Mouse (Mus musculus): ENCODE measurements at regions not wholly inside any gene's neighbourhood (a gene's known extent, or its start where the extent isn't known, plus 50 kb on each side); places are given as distances from the start of the nearest gene placed in this dataset.
A peak's percentile ranks its signal among the peaks of the same experiment; 100 is the strongest.

DNA sequence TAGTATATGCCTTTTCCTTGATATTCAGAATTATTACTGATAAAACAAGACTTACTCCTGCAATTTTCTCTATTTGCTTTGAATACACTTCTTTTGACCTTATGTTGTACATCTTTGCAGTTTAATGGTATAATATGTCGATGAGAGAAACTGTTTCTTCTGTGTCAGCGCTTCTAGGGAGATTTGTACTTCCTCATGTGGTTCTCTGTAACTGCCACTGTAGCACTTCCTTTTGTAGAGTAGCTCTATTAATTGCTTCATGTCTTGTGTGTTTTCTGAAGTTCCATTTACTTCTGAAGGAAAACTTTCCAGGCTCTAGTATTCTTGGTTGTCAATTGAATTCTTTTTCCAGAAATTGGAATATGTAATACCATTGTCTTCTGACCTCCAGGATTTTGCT, 323.2 kb downstream of the Ptprc start:
- Histone ChIP-seq H3K27me3 (no peaks in the 10 kb centered on the region), H3K9ac (no peak overlapping the region), H3K9me3 (no peaks in the 10 kb centered on the region), H3K36me3 (no peaks in the 10 kb centered on the region), H3K27ac (no peak overlapping the region), H3K4me3 (no peak overlapping the region), H3K4me2 (replicated peaks) (no peak overlapping the region), H3K4me1 (no peaks in the 10 kb centered on the region)
- no peak for ATAC-seq (ENCODE audit: insufficient number of reproducible peaks, insufficient read depth, low FRiP score, low TSS enrichment)
- 82% methylated on average over 2 of the region's 2 CpGs for WGBS

DNA sequence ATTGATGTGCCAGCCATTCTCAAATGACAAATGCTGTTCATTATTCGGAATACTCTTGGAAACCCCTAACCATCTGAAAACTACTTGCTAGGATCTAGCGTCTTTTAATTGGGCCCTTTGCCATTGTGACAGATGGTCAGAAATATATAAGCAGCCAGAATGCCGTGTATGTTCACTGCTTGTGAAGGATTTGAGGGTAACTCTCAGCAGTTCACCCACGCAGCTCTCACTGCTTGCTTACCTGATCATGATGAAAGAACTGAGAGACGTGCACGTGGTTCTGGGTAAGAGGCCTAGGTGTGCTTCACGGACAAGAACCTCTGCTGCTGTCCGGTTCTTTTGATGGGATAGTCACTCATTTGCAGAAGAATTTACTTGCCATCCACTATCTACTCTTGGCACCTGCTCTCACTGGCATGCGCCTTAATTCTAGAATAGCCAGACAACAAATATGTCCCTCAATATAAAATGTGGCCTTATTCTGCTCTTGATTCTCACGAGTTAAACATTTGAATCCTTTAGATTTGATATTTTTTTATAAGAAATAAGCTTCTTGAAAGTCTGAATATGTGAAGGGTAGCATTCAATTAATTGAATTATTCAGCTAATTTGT, 328.1 kb downstream of the Ptprc start:
- no peaks in the 10 kb centered on the region for H3K27me3 ChIP-seq
- H3K27ac ChIP-seq: no peak overlapping the region
- no peaks in the 10 kb centered on the region for H3K36me3 ChIP-seq
- no peak overlapping the region for H3K4me2 ChIP-seq (replicated peaks)
- H3K9me3 ChIP-seq: no peaks in the 10 kb centered on the region
- no peak overlapping the region for H3K4me3 ChIP-seq
- 87% methylated on average over 10 of the region's 10 CpGs for WGBS
- no peak for ATAC-seq (ENCODE audit: insufficient number of reproducible peaks, insufficient read depth, low FRiP score, low TSS enrichment)
- H3K9ac ChIP-seq: no peak overlapping the region
- no peaks in the 10 kb centered on the region for H3K4me1 ChIP-seq

DNA sequence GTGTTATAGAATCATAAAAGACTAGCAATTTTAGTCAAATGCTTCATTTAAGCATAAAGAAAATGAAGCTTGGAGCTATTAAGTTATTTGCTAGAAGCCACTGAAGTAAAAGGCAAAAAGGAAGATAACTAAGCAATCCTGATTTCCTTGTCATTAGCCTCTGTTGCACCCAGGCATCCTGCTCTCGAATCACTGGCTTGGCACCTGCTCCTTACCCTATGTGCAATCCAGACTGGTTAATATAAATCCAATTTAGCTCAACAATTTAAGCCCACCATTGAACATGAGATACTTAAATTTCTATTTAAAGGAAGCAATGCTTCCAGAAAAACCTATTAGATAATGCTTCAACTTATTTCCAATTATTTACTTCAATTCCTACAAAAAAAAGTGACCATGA, 328.7 kb downstream of the Ptprc start:
- Histone ChIP-seq H3K27ac (no peak overlapping the region), H3K4me1 (no peaks in the 10 kb centered on the region), H3K4me3 (no peak overlapping the region), H3K9me3 (no peaks in the 10 kb centered on the region), H3K4me2 (replicated peaks) (no peak overlapping the region), H3K36me3 (no peaks in the 10 kb centered on the region), H3K27me3 (no peaks in the 10 kb centered on the region), H3K9ac (no peak overlapping the region)
- 79% methylated on average over 1 of the region's 1 CpGs for WGBS
- ATAC-seq (ENCODE audit: insufficient number of reproducible peaks, insufficient read depth, low FRiP score, low TSS enrichment): no peak

DNA sequence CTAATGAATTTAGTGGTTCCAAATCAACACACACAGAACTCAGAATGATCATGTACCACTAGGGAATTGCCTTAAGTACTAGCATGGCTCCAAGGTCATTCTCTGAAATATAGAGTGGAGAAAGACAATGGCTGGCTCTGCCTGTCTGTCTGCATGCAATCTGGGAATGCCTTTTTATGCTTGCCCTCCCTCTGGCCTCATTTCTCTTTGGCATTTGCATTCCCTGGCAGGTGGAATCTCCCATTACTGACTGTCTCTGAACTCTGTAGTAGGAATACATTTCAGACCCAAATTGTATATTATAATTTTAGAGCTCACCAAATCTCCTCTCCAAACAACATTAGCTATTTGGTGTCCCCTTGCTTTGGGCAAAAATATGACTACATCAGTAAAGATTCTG, 335.0 kb downstream of the Ptprc start:
- no peak for ATAC-seq (ENCODE audit: insufficient number of reproducible peaks, insufficient read depth, low FRiP score, low TSS enrichment)
- H3K4me2 ChIP-seq (replicated peaks): no peak overlapping the region

DNA sequence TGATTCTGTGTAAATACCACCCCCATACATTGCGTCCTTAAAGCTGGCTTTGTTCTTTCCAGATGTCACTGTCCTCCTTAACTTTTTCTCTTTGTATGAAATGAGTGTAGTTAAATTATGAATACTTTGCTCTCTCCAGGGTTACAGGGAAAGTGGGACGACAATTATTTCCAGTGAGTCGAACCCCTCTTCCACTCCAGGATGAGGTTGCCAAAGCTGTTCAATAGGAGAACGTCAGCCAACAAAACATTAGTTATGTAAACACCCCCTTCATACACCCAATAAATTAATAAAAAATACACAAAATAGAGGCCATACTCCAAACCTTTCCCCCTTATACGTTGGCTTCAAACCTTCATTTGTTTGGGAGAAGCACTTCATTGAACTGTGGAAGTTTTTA, 335.8 kb downstream of the Ptprc start:
- 58% methylated on average over 5 of the region's 5 CpGs for WGBS
- no peaks in the 10 kb centered on the region for H3K27me3 ChIP-seq
- H3K9ac ChIP-seq: no peak overlapping the region
- H3K36me3 ChIP-seq: no peaks in the 10 kb centered on the region
- ATAC-seq (ENCODE audit: insufficient number of reproducible peaks, insufficient read depth, low FRiP score, low TSS enrichment): no peak
- H3K9me3 ChIP-seq: no peaks in the 10 kb centered on the region
- no peak overlapping the region for H3K27ac ChIP-seq
- no peaks in the 10 kb centered on the region for H3K4me1 ChIP-seq
- H3K4me3 ChIP-seq: no peak overlapping the region
- H3K4me2 ChIP-seq (replicated peaks): no peak overlapping the region

More for the DNA sequence above, 335.0 kb downstream of the Ptprc start:
- no peak overlapping the region for H3K4me3 ChIP-seq
- H3K9ac ChIP-seq: no peak overlapping the region
- no peaks in the 10 kb centered on the region for H3K27me3 ChIP-seq
- H3K27ac ChIP-seq: no peak overlapping the region
- H3K4me1 ChIP-seq: no peaks in the 10 kb centered on the region
- no peaks in the 10 kb centered on the region for H3K36me3 ChIP-seq
- no peaks in the 10 kb centered on the region for H3K9me3 ChIP-seq

DNA sequence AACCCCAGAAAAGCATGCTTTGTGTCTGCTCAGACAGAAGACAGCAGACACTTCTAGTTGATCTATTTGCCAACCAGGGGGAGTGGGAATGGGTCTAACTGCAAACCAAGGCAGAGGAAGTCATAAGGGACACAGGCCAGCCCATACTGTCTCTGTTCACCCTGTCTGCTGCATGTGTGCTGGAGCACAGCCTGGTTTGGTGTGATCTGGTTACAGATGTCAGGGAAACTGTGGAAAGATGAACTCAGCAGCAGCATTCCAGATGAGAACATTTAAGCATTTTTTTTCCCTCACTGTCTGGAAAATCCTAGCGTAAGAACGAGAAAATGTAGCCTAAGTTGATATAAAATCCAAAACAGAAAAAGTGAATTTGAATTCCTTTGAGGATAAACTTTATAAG, 336.2 kb downstream of the Ptprc start:
- no peaks in the 10 kb centered on the region for H3K27me3 ChIP-seq
- H3K4me1 ChIP-seq: no peaks in the 10 kb centered on the region
- H3K36me3 ChIP-seq: no peaks in the 10 kb centered on the region
- H3K9me3 ChIP-seq: no peaks in the 10 kb centered on the region
- no peak overlapping the region for H3K9ac ChIP-seq
- H3K4me3 ChIP-seq: no peak overlapping the region
- no peak overlapping the region for H3K4me2 ChIP-seq (replicated peaks)
- WGBS: 47% methylated on average over 2 of the region's 2 CpGs
- peak overlapping the region; percentile 30; the same call in 1 of the 2 replicates for H3K27ac ChIP-seq
- no peak for ATAC-seq (ENCODE audit: insufficient number of reproducible peaks, insufficient read depth, low FRiP score, low TSS enrichment)

DNA sequence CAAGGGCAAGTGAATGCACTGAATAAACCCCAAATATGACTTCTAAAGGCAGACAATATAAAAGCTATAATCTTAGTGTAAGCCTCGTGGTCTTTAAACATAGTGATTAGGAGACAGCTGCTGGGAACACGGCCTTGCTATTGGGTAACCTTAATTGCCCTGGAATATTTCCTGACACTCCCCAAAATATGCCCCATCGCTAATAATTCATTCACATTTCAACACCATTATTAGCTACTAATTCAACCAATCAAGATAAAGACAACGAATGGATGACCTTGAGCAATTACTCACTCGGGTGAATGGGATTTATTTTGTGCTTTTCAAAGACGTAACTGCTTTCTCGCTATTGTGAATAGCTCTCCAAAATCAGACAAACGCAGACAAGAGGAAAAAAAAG, 337.2 kb downstream of the Ptprc start:
- WGBS: 68% methylated on average over 8 of the region's 8 CpGs
- no peak for ATAC-seq (ENCODE audit: insufficient number of reproducible peaks, insufficient read depth, low FRiP score, low TSS enrichment)
- H3K9me3 ChIP-seq: no peaks in the 10 kb centered on the region

DNA sequence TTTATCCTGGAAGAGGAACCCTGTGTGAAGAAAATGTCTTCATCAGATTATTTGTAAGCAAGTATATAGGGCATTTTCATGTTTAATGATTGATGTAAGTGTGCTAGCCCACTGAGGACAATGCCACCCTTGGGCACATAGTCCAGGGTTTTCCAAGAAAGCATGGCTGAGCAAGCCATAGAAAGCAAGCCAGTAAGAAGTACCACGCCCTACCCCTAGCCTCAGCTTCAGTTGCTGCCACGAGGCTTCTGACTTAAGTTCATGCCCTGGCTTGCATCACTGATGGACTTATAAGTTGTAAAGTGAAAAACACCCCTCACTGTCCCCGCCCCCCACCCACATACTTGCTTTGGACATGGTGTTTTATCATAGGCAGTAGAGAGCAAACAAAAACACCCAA, 342.0 kb downstream of the Ptprc start:
- Histone ChIP-seq H3K27me3 (no peaks in the 10 kb centered on the region), H3K27ac (no peak overlapping the region), H3K36me3 (no peaks in the 10 kb centered on the region), H3K4me3 (no peak overlapping the region), H3K9ac (no peak overlapping the region), H3K9me3 (no peaks in the 10 kb centered on the region), H3K4me1 (no peaks in the 10 kb centered on the region), H3K4me2 (replicated peaks) (no peak overlapping the region)
- 77% methylated on average over 3 of the region's 3 CpGs for WGBS
- no peak for ATAC-seq (ENCODE audit: insufficient number of reproducible peaks, insufficient read depth, low FRiP score, low TSS enrichment)

More for the DNA sequence above, 337.2 kb downstream of the Ptprc start:
- no peak overlapping the region for H3K4me3 ChIP-seq
- H3K4me2 ChIP-seq (replicated peaks): no peak overlapping the region
- H3K27ac ChIP-seq: no peak overlapping the region
- no peaks in the 10 kb centered on the region for H3K4me1 ChIP-seq
- H3K27me3 ChIP-seq: no peaks in the 10 kb centered on the region
- H3K36me3 ChIP-seq: no peaks in the 10 kb centered on the region
- H3K9ac ChIP-seq: no peak overlapping the region

DNA sequence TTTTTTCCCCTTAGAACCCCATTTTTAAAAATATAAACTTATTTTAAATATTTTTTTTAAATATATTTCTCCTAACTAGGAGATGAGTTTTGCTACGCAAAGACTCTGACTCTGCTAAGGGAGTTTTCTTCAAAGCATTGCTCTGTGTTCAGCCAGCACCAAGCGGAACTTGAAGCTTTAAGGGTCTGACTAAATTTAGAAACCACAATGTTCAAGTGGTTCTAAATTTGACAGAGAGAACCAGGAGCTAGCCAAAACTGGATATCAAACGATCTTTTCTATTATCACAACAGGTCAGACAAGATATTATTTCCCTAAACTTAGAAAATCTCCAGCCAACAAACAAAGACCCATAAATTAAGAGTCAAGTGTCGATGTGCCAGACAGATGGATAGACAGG, 344.2 kb downstream of the Ptprc start:
- H3K9me3 ChIP-seq: no peaks in the 10 kb centered on the region
- no peak overlapping the region for H3K27ac ChIP-seq
- WGBS: 74% methylated on average over 4 of the region's 4 CpGs
- H3K4me3 ChIP-seq: no peak overlapping the region
- no peaks in the 10 kb centered on the region for H3K36me3 ChIP-seq
- H3K4me2 ChIP-seq (replicated peaks): no peak overlapping the region
- ATAC-seq (ENCODE audit: insufficient number of reproducible peaks, insufficient read depth, low FRiP score, low TSS enrichment): no peak
- H3K9ac ChIP-seq: no peak overlapping the region
- no peaks in the 10 kb centered on the region for H3K27me3 ChIP-seq
- no peaks in the 10 kb centered on the region for H3K4me1 ChIP-seq

DNA sequence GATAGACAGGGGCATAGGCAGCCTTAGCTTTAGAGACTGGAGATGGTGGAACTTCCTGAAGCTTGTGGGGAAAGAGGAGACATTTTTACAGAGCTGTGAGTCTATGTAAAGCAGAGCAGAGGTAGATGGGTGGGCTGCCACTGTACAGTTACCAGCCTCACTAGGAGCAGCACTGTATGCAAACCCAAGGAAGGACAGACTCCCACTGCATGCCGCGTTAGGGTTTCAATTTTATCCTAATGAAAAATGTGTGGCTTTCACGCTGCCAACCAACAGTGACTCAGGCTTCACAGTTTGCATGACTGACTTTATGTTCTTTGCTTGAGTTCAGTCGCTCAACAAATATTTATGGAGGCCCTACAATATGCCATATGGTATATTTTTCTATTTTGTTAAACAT, 348.1 kb downstream of the Ptprc start:
- 84% methylated on average over 4 of the region's 4 CpGs for WGBS
- Histone ChIP-seq H3K4me1 (no peaks in the 10 kb centered on the region), H3K9ac (no peak overlapping the region), H3K4me2 (replicated peaks) (no peak overlapping the region), H3K9me3 (no peaks in the 10 kb centered on the region), H3K4me3 (no peak overlapping the region), H3K36me3 (no peaks in the 10 kb centered on the region), H3K27ac (no peak overlapping the region), H3K27me3 (no peaks in the 10 kb centered on the region)
- no peak for ATAC-seq (ENCODE audit: insufficient number of reproducible peaks, insufficient read depth, low FRiP score, low TSS enrichment)

DNA sequence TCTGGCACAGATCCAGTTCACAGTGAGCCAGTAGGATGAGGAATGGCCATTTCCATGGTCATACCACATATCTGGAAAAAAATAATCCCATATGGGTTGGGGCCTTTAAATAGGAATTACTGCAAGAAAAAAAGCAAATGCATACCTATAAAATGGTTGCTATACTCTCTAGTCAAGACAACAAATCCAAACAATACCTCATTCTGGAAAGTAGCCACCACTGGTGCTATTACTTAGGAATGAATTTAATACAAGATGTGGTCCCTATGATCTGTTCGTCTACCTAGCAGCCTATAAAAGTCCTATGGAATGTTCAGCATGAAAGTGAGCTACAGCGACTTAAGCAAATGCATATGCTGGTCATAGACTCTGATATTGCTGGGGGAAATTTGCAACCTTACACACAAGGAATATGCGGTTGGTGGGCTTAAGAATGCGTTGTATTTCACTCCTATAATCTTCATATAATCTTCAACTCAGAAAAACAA, 360.1 kb downstream of the Ptprc start:
- no peak overlapping the region for H3K4me2 ChIP-seq (replicated peaks)
- no peak for ATAC-seq (ENCODE audit: insufficient number of reproducible peaks, insufficient read depth, low FRiP score, low TSS enrichment)
- no peaks in the 10 kb centered on the region for H3K36me3 ChIP-seq
- 79% methylated on average over 4 of the region's 4 CpGs for WGBS
- H3K4me1 ChIP-seq: no peaks in the 10 kb centered on the region
- H3K27ac ChIP-seq: no peak overlapping the region
- no peak overlapping the region for H3K4me3 ChIP-seq
- no peaks in the 10 kb centered on the region for H3K27me3 ChIP-seq
- H3K9me3 ChIP-seq: no peaks in the 10 kb centered on the region
- no peak overlapping the region for H3K9ac ChIP-seq

DNA sequence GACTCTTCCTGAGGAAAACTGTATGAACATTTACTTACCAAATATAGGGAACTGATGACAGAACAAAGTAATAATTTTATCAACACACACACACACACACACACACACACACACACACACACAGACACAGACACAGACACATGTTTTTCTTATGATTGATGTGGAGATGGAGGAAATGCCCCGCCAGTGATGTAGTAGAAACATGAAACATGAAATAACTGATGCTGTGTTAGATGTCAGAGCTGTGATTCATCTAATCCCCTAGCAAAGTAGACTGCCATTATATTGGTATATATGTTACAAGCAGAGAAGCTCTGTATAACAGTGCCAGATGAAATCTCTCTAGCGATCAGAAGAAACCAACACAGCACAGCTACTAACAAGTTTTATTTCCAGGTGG, 361.0 kb downstream of the Ptprc start:
- no peaks in the 10 kb centered on the region for H3K4me1 ChIP-seq
- 86% methylated on average over 2 of the region's 2 CpGs for whole genome bisulfite sequencing
- no peak overlapping the region for H3K27ac ChIP-seq
- no peak for ATAC-seq (ENCODE audit: insufficient number of reproducible peaks, insufficient read depth, low FRiP score, low TSS enrichment)
- no peak overlapping the region for H3K4me3 ChIP-seq
- no peaks in the 10 kb centered on the region for H3K9me3 ChIP-seq
- no peaks in the 10 kb centered on the region for H3K36me3 ChIP-seq
- no peaks in the 10 kb centered on the region for H3K27me3 ChIP-seq
- H3K4me2 ChIP-seq (replicated peaks): no peak overlapping the region
- no peak overlapping the region for H3K9ac ChIP-seq

DNA sequence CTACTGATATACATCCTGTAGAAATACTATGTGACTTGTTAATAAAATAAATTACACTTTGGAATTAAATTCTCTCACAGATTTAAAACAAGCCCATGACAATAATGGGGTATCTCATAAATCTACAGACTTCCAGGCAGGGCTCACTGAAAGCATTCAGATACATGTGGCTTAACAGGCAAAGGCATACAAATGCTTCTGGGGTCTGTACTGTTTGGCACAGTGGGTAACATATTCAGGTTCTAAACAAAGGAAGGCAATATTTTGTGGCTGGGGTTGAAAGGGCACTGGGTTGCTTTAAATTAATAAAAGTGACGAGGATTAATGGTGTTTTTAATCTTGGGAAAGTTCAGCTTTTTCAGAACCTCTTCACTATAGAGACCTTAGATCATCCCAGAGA, 361.8 kb downstream of the Ptprc start:
- Histone ChIP-seq H3K4me1 (no peaks in the 10 kb centered on the region), H3K36me3 (no peaks in the 10 kb centered on the region), H3K27me3 (no peaks in the 10 kb centered on the region), H3K4me3 (no peak overlapping the region), H3K9me3 (no peaks in the 10 kb centered on the region), H3K27ac (no peak overlapping the region), H3K4me2 (replicated peaks) (no peak overlapping the region), H3K9ac (no peak overlapping the region)
- WGBS: 64% methylated on average over 1 of the region's 1 CpGs
- no peak for ATAC-seq (ENCODE audit: insufficient number of reproducible peaks, insufficient read depth, low FRiP score, low TSS enrichment)
